Mouse (Mus musculus): ENCODE measurements around the gene Prelid1. TPM values are rescaled to one million over a fixed set of nuclear protein-coding genes. Genes with fewer than 3 reads are reported as not detected.

The Prelid1 gene
- total RNA-seq, 2 experiments from 2014 or later = 163 to 498 TPM

Other genes starting within 250 kb of the Prelid1 start
- gene Uimc1, start 220.2 kb upstream of the Prelid1 start, total RNA-seq (2015) = 54.5 and 58.7 TPM in 2 replicates
- 69.5 and 85.7 TPM in 2 replicates for gene Uimc1, start 220.2 kb upstream of the Prelid1 start, total RNA-seq (2017)
- 8.0 and 12.3 TPM in 2 replicates for gene Zfp346, start 215.2 kb upstream of the Prelid1 start, total RNA-seq (2015)
- gene Zfp346, start 215.2 kb upstream of the Prelid1 start, total RNA-seq (2017) = 6.6 and 8.2 TPM in 2 replicates
- not detected in 2 replicates for gene Gm17617, start 187.0 kb upstream of the Prelid1 start, total RNA-seq (2015)
- gene Gm17617, start 187.0 kb upstream of the Prelid1 start, total RNA-seq (2017) = not detected in 2 replicates
- not detected in 2 replicates for gene Fgfr4, start 167.9 kb upstream of the Prelid1 start, total RNA-seq (2015)
- gene Fgfr4, start 167.9 kb upstream of the Prelid1 start, total RNA-seq (2017) = not detected in 2 replicates
- 68.2 TPM in 2 replicates for gene Nsd1, start 110.7 kb upstream of the Prelid1 start, total RNA-seq (2015)
- gene Nsd1, start 110.7 kb upstream of the Prelid1 start, total RNA-seq (2017) = 71.6 and 83.6 TPM in 2 replicates
- 228 and 247 TPM in 2 replicates for gene Rab24, start 1.4 kb downstream of the Prelid1 start, total RNA-seq (2015)
- 47.0 and 54.4 TPM in 2 replicates for gene Rab24, start 1.4 kb downstream of the Prelid1 start, total RNA-seq (2017)
- gene Mxd3, start 9.3 kb downstream of the Prelid1 start, total RNA-seq (2015) = 33.1 and 36.5 TPM in 2 replicates
- gene Mxd3, start 9.3 kb downstream of the Prelid1 start, total RNA-seq (2017) = 31.4 and 36.1 TPM in 2 replicates
- 73.6 and 74.9 TPM in 2 replicates for gene Lman2, start 42.3 kb downstream of the Prelid1 start, total RNA-seq (2015)
- gene Lman2, start 42.3 kb downstream of the Prelid1 start, total RNA-seq (2017) = 91.4 and 96.4 TPM in 2 replicates
- 55.3 and 56.5 TPM in 2 replicates for gene Rgs14, start 49.2 kb downstream of the Prelid1 start, total RNA-seq (2015)
- 68.1 and 75.0 TPM in 2 replicates for gene Rgs14, start 49.2 kb downstream of the Prelid1 start, total RNA-seq (2017)
- gene Slc34a1, start 77.7 kb downstream of the Prelid1 start, total RNA-seq (2015) = 0.39 and 0.58 TPM in 2 replicates
- gene Slc34a1, start 77.7 kb downstream of the Prelid1 start, total RNA-seq (2017) = 0.44 and 2.0 TPM in 2 replicates
- not detected in 2 replicates for gene Pfn3, start 94.7 kb downstream of the Prelid1 start, total RNA-seq (2015)
- gene Pfn3, start 94.7 kb downstream of the Prelid1 start, total RNA-seq (2017) = not detected in 2 replicates
- 0.13 and 0.21 TPM in 2 replicates for gene F12, start 106.3 kb downstream of the Prelid1 start, total RNA-seq (2015)
- not detected in 2 replicates for gene F12, start 106.3 kb downstream of the Prelid1 start, total RNA-seq (2017)
- gene Grk6, start 124.6 kb downstream of the Prelid1 start, total RNA-seq (2015) = 87.3 and 89.9 TPM in 2 replicates
- 144 and 155 TPM in 2 replicates for gene Grk6, start 124.6 kb downstream of the Prelid1 start, total RNA-seq (2017)
- 1.1 and 1.2 TPM in 2 replicates for gene Prr7, start 143.8 kb downstream of the Prelid1 start, total RNA-seq (2015)
- 1.4 and 1.8 TPM in 2 replicates for gene Prr7, start 143.8 kb downstream of the Prelid1 start, total RNA-seq (2017)
- 0.18 TPM in 1 of 2 replicates, not detected in the other for gene Dbn1, start 167.6 kb downstream of the Prelid1 start, total RNA-seq (2015)
- gene Dbn1, start 167.6 kb downstream of the Prelid1 start, total RNA-seq (2017) = 0.57 and 2.9 TPM in 2 replicates
- gene Pdlim7, start 193.2 kb downstream of the Prelid1 start, total RNA-seq (2015) = 23.8 and 25.9 TPM in 2 replicates
- 9.4 and 12.4 TPM in 2 replicates for gene Pdlim7, start 193.2 kb downstream of the Prelid1 start, total RNA-seq (2017)
- 73.6 and 80.6 TPM in 2 replicates for gene Dok3, start 208.8 kb downstream of the Prelid1 start, total RNA-seq (2015)
- 81.2 and 88.6 TPM in 2 replicates for gene Dok3, start 208.8 kb downstream of the Prelid1 start, total RNA-seq (2017)
- 16.2 and 20.9 TPM in 2 replicates for gene Ddx41, start 216.2 kb downstream of the Prelid1 start, total RNA-seq (2015)
- gene Ddx41, start 216.2 kb downstream of the Prelid1 start, total RNA-seq (2017) = 41.4 and 56.6 TPM in 2 replicates

Data from megakaryocyte, adult 5-6 weeks (primary cell).